ENCODE assay signal across 27 mouse cellular contexts in the genomic region with DNA sequence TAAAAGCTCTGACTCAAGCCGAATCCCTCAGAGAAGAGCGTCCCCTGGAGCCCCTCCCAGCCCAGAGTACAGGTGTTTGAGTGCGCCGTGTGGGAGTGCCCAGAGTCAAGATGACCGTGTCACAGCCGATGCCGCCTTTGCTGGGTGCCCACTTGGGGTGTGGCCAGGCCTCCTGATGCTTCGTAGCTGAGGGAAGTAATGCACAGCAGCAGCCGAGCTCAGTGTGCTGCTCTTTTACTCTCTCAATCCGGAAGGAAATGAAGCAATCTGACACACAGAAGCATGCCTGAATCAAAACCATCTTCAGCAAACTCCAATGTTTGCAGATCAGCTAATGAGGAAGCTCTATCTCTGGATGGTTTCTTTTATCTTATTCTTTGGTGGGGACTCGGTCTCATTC. TPM values are rescaled to one million over a fixed set of nuclear protein-coding genes. Genes with fewer than 3 reads are reported as not detected.
DNase-seq lines count a peak whose midpoint lies in the region; ATAC-seq and TF ChIP-seq lines count a peak whose summit lies in the region.
"Had no signal": no experiment of that assay in that cellular context is flagged by ENCODE, and none has a peak within 500 bp of the region (broad histone marks: within the 10 kb centered on the region; RNA-seq: fewer than 3 reads in every experiment).

No protein-coding gene starts in this region.

- H3K27me3 ChIP-seq in intestine, postnatal 0 days (replicated peaks; ENCODE audit: control insufficient read depth, insufficient read depth, low read length): no peaks in the 10 kb centered on the region
- no peaks in the 10 kb centered on the region for H3K27me3 ChIP-seq in intestine, embryonic 16.5 days (replicated peaks; ENCODE audit: control insufficient read depth, insufficient read depth, low read length)
- H3K27me3 ChIP-seq: embryonic facial prominence, embryonic 12.5 days; embryonic facial prominence, embryonic 15.5 days; heart, embryonic 12.5 days; heart, embryonic 15.5 days had no signal

- no peak for ATAC-seq in intestine, postnatal 0 days
- ATAC-seq in intestine, embryonic 16.5 days: no peak
- peak; percentile 80 for ATAC-seq in granulocyte monocyte progenitor cell, adult 5-6 weeks (replicated peaks; ENCODE audit: poor library complexity, severe bottlenecking)
- peak; percentile 63 for ATAC-seq in megakaryocyte progenitor cell, adult 5-6 weeks (replicated peaks; ENCODE audit: poor library complexity)
- no peak for ATAC-seq in frontal cortex, adult (ENCODE audit: low TSS enrichment)
- ATAC-seq: activated CD4-positive, CD25-positive, alpha-beta regulatory T cell, adult 4 months; CD4-positive, CD25-positive, alpha-beta regulatory T cell, adult 4 months; forebrain, embryonic 14.5 days; forebrain, postnatal 0 days; hindbrain, postnatal 0 days; inflammation-experienced regulatory T-cells, adult 6 months had no signal

- DNase-seq in cerebellum, adult 11-12 months: no peak
- DNase-seq in urinary bladder, postnatal 14 days (ENCODE audit: low spot score): no peak
- DNase-seq: adrenal gland, adult 8-10 months; adrenal gland, postnatal 25 days; cerebellum, adult 2 months; cerebellum, adult 9-11 months; cerebellum, postnatal 25 days; forebrain, postnatal 0 days; gastrocnemius, postnatal 10 days; gastrocnemius, postnatal 36 days; heart, postnatal 10 days; heart, postnatal 36 days had no signal

- H3K4me1 ChIP-seq in intestine, postnatal 0 days (replicated peaks; ENCODE audit: control insufficient read depth, insufficient read depth, low read length): no peaks in the 10 kb centered on the region
- H3K4me1 ChIP-seq in intestine, embryonic 16.5 days (ENCODE audit: control insufficient read depth, insufficient read depth, low read length): no peaks in the 10 kb centered on the region
- H3K4me1 ChIP-seq: embryonic facial prominence, embryonic 12.5 days; embryonic facial prominence, embryonic 15.5 days; heart, embryonic 12.5 days; heart, embryonic 15.5 days had no signal

- no peak overlapping the region for H3K4me3 ChIP-seq in intestine, postnatal 0 days (ENCODE audit: low read depth, low read length)
- H3K4me3 ChIP-seq in intestine, embryonic 16.5 days (ENCODE audit: low read length): no peak overlapping the region
- H3K4me3 ChIP-seq: embryonic facial prominence, embryonic 12.5 days; embryonic facial prominence, embryonic 15.5 days; heart, embryonic 12.5 days; heart, embryonic 15.5 days had no signal

- H3K36me3 ChIP-seq in intestine, postnatal 0 days (ENCODE audit: control insufficient read depth, insufficient read depth): peaks cover 51% of the 10 kb centered on the region
- H3K36me3 ChIP-seq in intestine, embryonic 16.5 days (ENCODE audit: control insufficient read depth, insufficient read depth, low read length): peaks cover 30% of the 10 kb centered on the region

- WGBS in intestine, postnatal 0 days: 67% methylated on average over 11 of the region's 11 CpGs
- WGBS in intestine, embryonic 16.5 days: 81% methylated on average over 11 of the region's 11 CpGs

- H3K9ac ChIP-seq in intestine, postnatal 0 days (ENCODE audit: low read depth, low read length): no peak overlapping the region
- H3K9ac ChIP-seq in intestine, embryonic 16.5 days (ENCODE audit: low read depth, low read length): no peak overlapping the region
- H3K9ac ChIP-seq: embryonic facial prominence, embryonic 12.5 days; embryonic facial prominence, embryonic 15.5 days; forebrain, postnatal 0 days; heart, embryonic 12.5 days; heart, embryonic 15.5 days; hindbrain, embryonic 14.5 days had no signal

- H3K4me2 ChIP-seq in intestine, postnatal 0 days (replicated peaks; ENCODE audit: low read depth): no peak overlapping the region
- H3K4me2 ChIP-seq in intestine, embryonic 16.5 days (ENCODE audit: low read depth, low read length): no peak overlapping the region
- H3K4me2 ChIP-seq: embryonic facial prominence, embryonic 12.5 days; embryonic facial prominence, embryonic 15.5 days; heart, embryonic 12.5 days; heart, embryonic 15.5 days; hindbrain, embryonic 14.5 days had no signal

- 0 out of 2 replicates have a peak, but pooled peaks cover 4% of the 10 kb centered on the region for H3K9me3 ChIP-seq in intestine, postnatal 0 days (ENCODE audit: control insufficient read depth)
- no peaks in the 10 kb centered on the region for H3K9me3 ChIP-seq in intestine, embryonic 16.5 days (ENCODE audit: control insufficient read depth, low read length)
- H3K9me3 ChIP-seq: embryonic facial prominence, embryonic 15.5 days; heart, embryonic 12.5 days; heart, embryonic 15.5 days had no signal

- TF ChIP-seq CTCF in intestine, postnatal 0 days (IDR thresholded peaks at IDR 0.05; ENCODE audit: low read depth): no peak

- peak overlapping the region; percentile 47; the same call in 1 of the 2 replicates for H3K27ac ChIP-seq in intestine, postnatal 0 days (ENCODE audit: low read depth, low read length)
- no peak overlapping the region for H3K27ac ChIP-seq in intestine, embryonic 16.5 days (ENCODE audit: low read length)
- H3K27ac ChIP-seq: embryonic facial prominence, embryonic 12.5 days; embryonic facial prominence, embryonic 15.5 days; heart, embryonic 15.5 days; hindbrain, embryonic 14.5 days; hindbrain, postnatal 0 days had no signal

RNA-seq across cellular contexts. Expression of gene Mrpl19, which starts 7.8 kb away (rescaled TPM):
- polyA plus RNA-seq in intestine, postnatal 0 days (2015; fragmentation: Nextera tagmentation; extraction: Ambion mirVana): 18.1 and 22.2 TPM in 2 replicates
- 55.1 and 62.8 TPM in 2 replicates for polyA plus RNA-seq in intestine, embryonic 16.5 days (2015; fragmentation: Nextera tagmentation; extraction: Ambion mirVana)
- 24.3 and 41.5 TPM in 2 replicates for total RNA-seq in granulocyte monocyte progenitor cell, adult 5-6 weeks (2014; fragmentation: Nextera tagmentation)
- total RNA-seq in granulocyte monocyte progenitor cell, adult 5-6 weeks (2017): 33.2 and 70.3 TPM in 2 replicates
- 27.5 and 33.6 TPM in 2 replicates for total RNA-seq in megakaryocyte progenitor cell, adult 5-6 weeks (2015)
- 39.2 and 44.7 TPM in 2 replicates for total RNA-seq in megakaryocyte progenitor cell, adult 5-6 weeks (2017)

RNA-seq across cellular contexts. Expression of gene Gcfc2, which starts 34.5 kb away (rescaled TPM):
- 2.1 and 2.9 TPM in 2 replicates for polyA plus RNA-seq in intestine, postnatal 0 days (2015; fragmentation: Nextera tagmentation; extraction: Ambion mirVana)
- polyA plus RNA-seq in intestine, embryonic 16.5 days (2015; fragmentation: Nextera tagmentation; extraction: Ambion mirVana): 4.6 and 5.3 TPM in 2 replicates
- 12.0 and 26.1 TPM in 2 replicates for total RNA-seq in granulocyte monocyte progenitor cell, adult 5-6 weeks (2014; fragmentation: Nextera tagmentation)
- 25.4 and 31.6 TPM in 2 replicates for total RNA-seq in granulocyte monocyte progenitor cell, adult 5-6 weeks (2017)
- total RNA-seq in megakaryocyte progenitor cell, adult 5-6 weeks (2015): 12.9 and 23.4 TPM in 2 replicates
- 16.7 and 33.4 TPM in 2 replicates for total RNA-seq in megakaryocyte progenitor cell, adult 5-6 weeks (2017)

Comparison
In these comparisons a context has a peak if more than half of its experiments do, and no peak if none do; other contexts are left out.
1. ATAC-seq: peak in granulocyte monocyte progenitor cell, adult 5-6 weeks (single experiment) and megakaryocyte progenitor cell, adult 5-6 weeks (single experiment); none in intestine, postnatal 0 days (single experiment), intestine, embryonic 16.5 days (single experiment) and frontal cortex, adult (single experiment).